Mouse (Mus musculus): ENCODE results near the gene Tex9. TPM values are rescaled to one million over a fixed set of nuclear protein-coding genes. Genes with fewer than 3 reads are reported as not detected.

Gene Tex9
- polyA plus RNA-seq, 1 experiment, result 15.6 TPM

GRCm38 (mm10) chr9:72530237-72530636 lies 38.2 kb upstream of the Tex9 start:
- Histone ChIP-seq H3K4me1 (ENCODE audit: control insufficient read depth, insufficient read depth, low read length) (0 out of 2 replicates have a peak, but pooled peaks cover 6% of the 10 kb centered on the region), H3K27ac (ENCODE audit: insufficient read depth, low read length) (no peak overlapping the region), H3K4me3 (ENCODE audit: insufficient read depth, low read length) (no peak overlapping the region)
- TF ChIP-seq CTCF (IDR thresholded peaks at IDR 0.05; ENCODE audit: borderline replicate concordance, insufficient read depth, low read length) (peak; percentile 98), POLR2A (IDR thresholded peaks at IDR 0.05; ENCODE audit: low read depth, low read length) (no peak)

GRCm38 (mm10) chr9:72526091-72526490 lies 34.1 kb upstream of the Tex9 start:
- Histone ChIP-seq H3K27ac (ENCODE audit: insufficient read depth, low read length) (no peak overlapping the region), H3K4me1 (ENCODE audit: control insufficient read depth, insufficient read depth, low read length) (0 out of 2 replicates have a peak, but pooled peaks cover 5% of the 10 kb centered on the region), H3K4me3 (ENCODE audit: insufficient read depth, low read length) (no peak overlapping the region)
- no peak for TF ChIP-seq POLR2A (IDR thresholded peaks at IDR 0.05; ENCODE audit: low read depth, low read length)
- no peak for TF ChIP-seq CTCF (IDR thresholded peaks at IDR 0.05; ENCODE audit: borderline replicate concordance, insufficient read depth, low read length)

GRCm38 (mm10) chr9:72520849-72521248 lies 28.8 kb upstream of the Tex9 start:
- no peaks in the 10 kb centered on the region for H3K4me1 ChIP-seq (ENCODE audit: control insufficient read depth, insufficient read depth, low read length)
- H3K4me3 ChIP-seq (ENCODE audit: insufficient read depth, low read length), result no peak overlapping the region
- TF ChIP-seq POLR2A (IDR thresholded peaks at IDR 0.05; ENCODE audit: low read depth, low read length) (no peak), CTCF (IDR thresholded peaks at IDR 0.05; ENCODE audit: borderline replicate concordance, insufficient read depth, low read length) (no peak)
- H3K27ac ChIP-seq (ENCODE audit: insufficient read depth, low read length), result no peak overlapping the region

DNA sequence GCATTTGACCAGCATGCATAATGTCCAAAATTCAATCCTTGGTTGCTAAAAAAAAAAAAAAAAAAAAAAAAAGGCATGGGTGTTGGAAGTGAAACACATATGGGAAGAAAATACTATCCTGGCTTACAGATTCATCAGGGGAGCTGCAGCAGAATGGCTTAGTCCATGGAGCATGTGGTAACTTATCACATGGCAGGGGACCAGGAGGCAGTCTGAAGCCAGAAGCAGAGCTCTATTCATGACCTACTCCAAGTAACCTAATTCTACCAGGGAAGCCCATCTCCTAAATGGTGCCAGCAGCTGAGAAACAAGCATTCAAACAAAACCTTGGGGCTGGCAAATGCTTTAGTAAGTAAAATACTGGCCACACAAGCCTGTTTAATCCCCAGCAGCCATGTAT lies 27.2 kb upstream of the Tex9 start:
- H3K27ac ChIP-seq (ENCODE audit: insufficient read depth, low read length), result no peak overlapping the region
- no peak overlapping the region for H3K4me3 ChIP-seq (ENCODE audit: insufficient read depth, low read length)
- TF ChIP-seq CTCF (IDR thresholded peaks at IDR 0.05; ENCODE audit: borderline replicate concordance, insufficient read depth, low read length), result no peak
- no peak for TF ChIP-seq POLR2A (IDR thresholded peaks at IDR 0.05; ENCODE audit: low read depth, low read length)
- H3K4me1 ChIP-seq (ENCODE audit: control insufficient read depth, insufficient read depth, low read length), result no peaks in the 10 kb centered on the region

DNA sequence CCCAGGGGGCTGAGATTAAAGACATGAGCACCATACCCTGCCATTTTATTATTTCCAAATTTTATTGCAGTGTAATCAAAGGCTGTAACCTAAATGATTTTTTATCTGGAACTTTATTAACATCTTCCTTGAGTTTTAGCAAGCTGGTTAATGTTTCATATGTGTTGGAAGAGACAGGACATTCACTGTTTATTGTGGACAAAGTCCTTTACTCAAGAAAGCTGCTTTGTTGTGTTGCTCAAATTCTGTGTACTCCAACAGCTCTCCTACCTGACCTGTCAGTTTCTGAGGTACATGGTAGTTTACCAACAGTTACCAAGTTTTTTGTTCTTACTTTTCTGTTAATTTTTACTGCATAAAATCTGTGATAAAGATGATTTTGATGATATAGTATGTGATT lies 23.4 kb upstream of the Tex9 start:
- no peak overlapping the region for H3K27ac ChIP-seq (ENCODE audit: insufficient read depth, low read length)
- TF ChIP-seq POLR2A (IDR thresholded peaks at IDR 0.05; ENCODE audit: low read depth, low read length), result no peak
- H3K4me1 ChIP-seq (ENCODE audit: control insufficient read depth, insufficient read depth, low read length), result no peaks in the 10 kb centered on the region
- H3K4me3 ChIP-seq (ENCODE audit: insufficient read depth, low read length), result no peak overlapping the region

GRCm38 (mm10) chr9:72512229-72512981 lies 20.4 kb upstream of the Tex9 start:
- H3K4me1 ChIP-seq (ENCODE audit: control insufficient read depth, insufficient read depth, low read length), result no peaks in the 10 kb centered on the region
- no peak for TF ChIP-seq CTCF (IDR thresholded peaks at IDR 0.05; ENCODE audit: borderline replicate concordance, insufficient read depth, low read length)
- TF ChIP-seq POLR2A (IDR thresholded peaks at IDR 0.05; ENCODE audit: low read depth, low read length), result no peak
- H3K27ac ChIP-seq (ENCODE audit: insufficient read depth, low read length), result no peak overlapping the region
- H3K4me3 ChIP-seq (ENCODE audit: insufficient read depth, low read length), result no peak overlapping the region

GRCm38 (mm10) chr9:72497171-72497570 lies 5.2 kb upstream of the Tex9 start:
- Histone ChIP-seq H3K27ac (ENCODE audit: insufficient read depth, low read length) (no peak overlapping the region), H3K4me3 (ENCODE audit: insufficient read depth, low read length) (no peak overlapping the region), H3K4me1 (ENCODE audit: control insufficient read depth, insufficient read depth, low read length) (no peaks in the 10 kb centered on the region)
- TF ChIP-seq POLR2A (IDR thresholded peaks at IDR 0.05; ENCODE audit: low read depth, low read length), result no peak
- no peak for TF ChIP-seq CTCF (IDR thresholded peaks at IDR 0.05; ENCODE audit: borderline replicate concordance, insufficient read depth, low read length)

GRCm38 (mm10) chr9:72496691-72497090 lies 4.7 kb upstream of the Tex9 start:
- Histone ChIP-seq H3K4me1 (ENCODE audit: control insufficient read depth, insufficient read depth, low read length) (no peaks in the 10 kb centered on the region), H3K27ac (ENCODE audit: insufficient read depth, low read length) (no peak overlapping the region), H3K4me3 (ENCODE audit: insufficient read depth, low read length) (no peak overlapping the region)
- no peak for TF ChIP-seq POLR2A (IDR thresholded peaks at IDR 0.05; ENCODE audit: low read depth, low read length)
- no peak for TF ChIP-seq CTCF (IDR thresholded peaks at IDR 0.05; ENCODE audit: borderline replicate concordance, insufficient read depth, low read length)

GRCm38 (mm10) chr9:72493984-72494685 lies 2.1 kb upstream of the Tex9 start:
- Histone ChIP-seq H3K27ac (ENCODE audit: insufficient read depth, low read length) (no peak overlapping the region), H3K4me1 (ENCODE audit: control insufficient read depth, insufficient read depth, low read length) (peaks cover 2% of the 10 kb centered on the region; the same call in 1 of the 2 replicates), H3K4me3 (ENCODE audit: insufficient read depth, low read length) (no peak overlapping the region)
- TF ChIP-seq POLR2A (IDR thresholded peaks at IDR 0.05; ENCODE audit: low read depth, low read length), result no peak
- no peak for TF ChIP-seq CTCF (IDR thresholded peaks at IDR 0.05; ENCODE audit: borderline replicate concordance, insufficient read depth, low read length)

DNA sequence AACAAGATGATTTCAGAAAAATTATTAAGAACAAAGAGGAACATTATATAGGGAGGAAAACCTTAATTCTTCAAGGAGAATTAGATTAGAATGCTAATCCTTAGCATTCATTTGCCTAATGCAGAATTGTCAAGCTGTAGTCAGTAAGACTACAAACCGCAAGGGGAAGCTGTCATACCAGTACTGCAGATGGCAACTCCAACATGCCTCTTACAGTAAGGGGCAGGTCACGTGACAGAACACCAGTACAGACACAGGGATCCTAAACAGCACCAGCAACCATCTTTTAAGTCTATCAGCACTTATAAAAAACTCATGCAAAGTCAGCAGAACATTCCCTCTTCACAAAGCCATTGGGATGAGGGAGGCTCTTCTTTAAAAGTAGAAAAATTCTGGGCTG lies 1.5 kb upstream of the Tex9 start:
- Histone ChIP-seq H3K4me1 (ENCODE audit: control insufficient read depth, insufficient read depth, low read length) (peaks cover 2% of the 10 kb centered on the region; the same call in 1 of the 2 replicates), H3K4me3 (ENCODE audit: insufficient read depth, low read length) (no peak overlapping the region), H3K27ac (ENCODE audit: insufficient read depth, low read length) (no peak overlapping the region)
- TF ChIP-seq CTCF (IDR thresholded peaks at IDR 0.05; ENCODE audit: borderline replicate concordance, insufficient read depth, low read length) (no peak), POLR2A (IDR thresholded peaks at IDR 0.05; ENCODE audit: low read depth, low read length) (no peak)
